Mouse (Mus musculus): ENCODE data around the gene Slbp.
A peak's percentile ranks its signal among the peaks of the same experiment; 100 is the strongest.

Slbp gene

DNA sequence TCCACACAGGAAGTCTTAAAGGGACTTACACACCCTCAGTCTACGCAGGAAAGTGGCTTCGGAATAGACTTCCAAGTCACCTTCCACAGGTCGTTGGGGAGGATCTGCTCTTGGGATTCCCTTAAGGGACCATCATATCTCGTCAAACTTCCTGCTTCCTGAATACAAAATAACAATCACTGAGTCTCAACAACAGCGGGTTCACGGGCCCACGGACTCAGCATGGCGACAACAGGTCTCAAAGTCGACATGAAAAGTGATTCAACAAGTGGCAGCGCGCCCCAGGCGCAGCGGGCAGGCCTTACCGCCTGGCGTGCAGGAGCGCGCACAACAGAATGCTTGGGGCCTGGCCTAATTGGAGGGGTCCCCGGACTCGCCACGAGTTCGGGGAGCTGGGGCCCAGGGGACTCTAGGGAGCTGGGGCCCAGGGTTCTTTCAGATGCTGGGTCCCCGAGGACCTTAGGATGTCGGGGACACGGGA, 23.5 kb downstream of the Slbp start:
- DNase-seq, result peak; percentile 66 to 74

DNA sequence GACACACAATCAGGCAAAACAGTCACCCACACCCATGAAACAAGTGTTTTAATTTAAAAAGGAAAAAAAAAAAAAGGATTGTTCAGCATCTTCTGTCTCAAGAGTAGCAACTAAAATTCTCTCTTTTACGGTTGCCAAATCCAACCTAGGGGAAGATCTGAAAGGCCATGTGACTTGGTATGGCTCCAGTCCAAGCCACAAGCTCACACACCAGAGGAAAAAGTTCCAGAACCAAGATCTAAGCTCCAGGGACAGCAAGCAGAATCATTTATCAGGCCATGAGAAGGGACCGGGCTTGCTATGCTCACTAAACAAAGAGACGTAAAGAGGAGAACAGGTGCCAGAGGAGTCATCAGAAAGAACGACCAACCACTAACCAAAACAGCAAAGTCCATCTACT, 24.4 kb downstream of the Slbp start:
- DNase-seq, result no peak

DNA sequence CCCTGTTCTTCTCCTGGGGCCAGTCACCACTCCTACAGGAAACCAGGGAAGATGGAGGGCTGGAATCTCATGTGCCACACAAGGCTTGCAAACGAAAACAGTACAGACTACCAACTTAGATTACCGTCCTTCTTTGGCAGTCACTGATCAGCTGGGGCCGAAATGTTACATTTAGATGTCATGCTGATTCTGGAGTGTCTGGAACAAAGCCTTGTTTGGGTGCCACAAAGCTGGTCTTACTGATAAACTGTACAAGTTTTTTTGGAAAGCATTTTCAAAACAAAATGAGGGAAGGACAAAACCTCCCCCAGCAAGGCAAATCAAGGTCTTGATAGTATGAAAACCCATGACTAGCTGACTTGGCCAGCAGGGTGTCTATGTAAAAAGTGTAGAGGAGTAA, 28.6 kb downstream of the Slbp start:
- no peak for DNase-seq

DNA sequence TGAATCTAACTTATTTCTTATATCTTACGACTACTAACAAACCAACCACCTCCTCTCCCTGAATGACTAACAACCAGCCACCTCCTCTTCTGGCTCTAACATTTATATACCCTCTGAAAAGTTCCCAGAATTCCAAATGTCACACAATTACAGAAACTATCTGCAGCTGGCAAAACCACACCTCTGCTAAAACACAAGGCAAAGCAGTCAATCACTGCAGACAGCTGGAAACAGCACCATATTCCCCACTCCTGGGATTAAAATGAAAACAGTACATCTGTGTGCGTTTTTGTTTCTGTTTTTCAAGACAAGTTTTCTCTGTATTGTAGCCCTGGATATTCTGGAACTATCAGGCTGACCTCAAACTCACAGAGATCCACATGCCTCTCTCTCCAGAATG, 29.7 kb downstream of the Slbp start:
- no peak for DNase-seq

DNA sequence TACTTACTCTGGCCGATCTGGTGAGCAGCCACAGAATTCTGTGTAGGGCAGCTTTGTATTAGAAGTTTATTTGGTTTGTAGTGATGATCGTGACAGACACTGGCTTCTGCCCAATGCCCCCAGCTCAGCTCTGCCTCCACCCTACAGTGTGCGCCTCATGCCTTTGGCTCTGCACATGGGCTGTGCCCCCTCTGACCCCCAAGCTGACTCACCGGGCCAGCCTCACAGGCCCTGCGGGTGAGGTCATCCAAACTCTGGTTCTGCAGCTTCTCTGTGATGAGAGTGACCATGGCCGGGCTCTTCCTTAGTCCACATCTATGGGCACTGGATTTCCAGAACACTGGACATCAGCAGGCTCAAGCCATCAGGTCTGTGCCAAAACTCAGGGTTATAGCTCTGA, 38.0 kb downstream of the Slbp start:
- no peak for DNase-seq

DNA sequence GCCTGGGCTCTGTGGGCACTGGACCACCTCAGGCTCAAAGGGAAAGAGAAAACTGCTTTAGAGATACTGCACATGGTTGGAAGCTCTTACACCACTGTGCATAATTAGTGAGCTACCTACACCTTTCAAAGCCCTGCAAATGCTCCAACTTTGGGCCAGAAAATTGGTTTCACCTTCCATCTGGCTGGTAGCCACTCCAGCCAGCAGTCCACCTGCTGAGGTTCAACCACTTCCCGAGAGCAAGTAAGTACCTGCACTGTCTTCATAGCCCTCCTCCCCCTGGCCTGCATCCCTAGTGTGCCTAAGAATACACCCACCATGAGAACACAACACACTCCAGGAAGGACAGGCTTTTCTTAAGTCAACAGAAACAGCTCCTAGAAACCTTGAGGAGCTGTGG, 40.6 kb downstream of the Slbp start:
- DNase-seq, result no peak

DNA sequence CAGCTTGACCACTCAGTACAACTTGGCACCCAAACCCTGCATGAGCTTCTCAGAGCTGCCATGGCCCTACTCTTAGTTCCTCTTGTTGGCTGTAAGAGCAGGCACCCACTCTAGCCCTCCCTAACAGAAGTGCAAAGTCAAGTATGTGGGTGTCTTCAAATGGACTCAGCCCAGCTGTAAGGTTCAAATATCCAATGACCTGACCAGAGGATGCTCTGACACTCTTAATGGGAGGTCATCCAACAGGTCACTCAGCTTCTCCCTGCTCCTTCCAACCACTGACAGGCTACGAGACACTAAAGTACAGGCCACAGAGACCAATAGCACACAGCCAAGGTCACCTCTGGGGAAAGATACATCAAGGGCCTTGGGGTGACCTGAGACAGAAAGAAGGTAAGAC, 43.1 kb downstream of the Slbp start:
- DNase-seq, result no peak

DNA sequence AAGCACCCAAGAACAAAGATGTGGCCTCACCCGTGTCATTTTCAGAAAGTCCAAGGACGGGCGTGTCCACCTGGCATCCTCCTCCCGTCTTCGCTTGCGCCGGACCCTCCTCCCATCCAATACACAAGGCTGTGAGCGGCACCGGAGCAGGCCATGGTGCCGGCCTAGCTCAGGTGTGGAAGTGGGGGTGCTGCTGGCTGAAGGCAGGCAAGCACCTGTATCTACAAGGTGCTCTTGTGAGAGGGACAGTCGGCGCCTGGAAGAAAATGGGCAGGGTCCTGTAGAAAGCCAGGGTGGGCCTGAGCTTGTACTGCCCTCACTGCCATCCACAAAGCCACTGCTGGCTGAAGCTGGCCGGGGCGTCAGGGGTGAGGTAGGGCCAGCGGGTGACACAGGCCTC, 44.9 kb downstream of the Slbp start:
- no peak for DNase-seq

DNA sequence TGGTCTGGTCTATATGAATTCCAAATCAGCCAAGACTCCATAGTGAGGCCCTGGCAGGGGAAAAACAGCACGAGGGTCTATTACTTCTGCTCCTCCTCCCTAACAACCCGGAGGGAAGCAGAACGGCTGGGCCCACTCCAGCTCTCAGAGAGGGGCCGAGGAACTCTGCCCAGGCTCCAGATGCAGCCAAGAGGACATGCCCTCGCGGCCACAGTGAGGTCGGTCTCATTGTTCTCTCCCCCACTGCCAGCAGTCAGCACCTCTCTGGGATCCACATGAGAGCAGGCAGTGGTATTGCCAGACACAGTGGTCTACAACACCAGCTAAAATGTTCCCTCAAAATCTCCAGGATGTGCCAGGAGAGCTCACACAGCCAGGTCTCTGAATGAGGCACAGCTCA, 45.7 kb downstream of the Slbp start:
- no peak for DNase-seq

DNA sequence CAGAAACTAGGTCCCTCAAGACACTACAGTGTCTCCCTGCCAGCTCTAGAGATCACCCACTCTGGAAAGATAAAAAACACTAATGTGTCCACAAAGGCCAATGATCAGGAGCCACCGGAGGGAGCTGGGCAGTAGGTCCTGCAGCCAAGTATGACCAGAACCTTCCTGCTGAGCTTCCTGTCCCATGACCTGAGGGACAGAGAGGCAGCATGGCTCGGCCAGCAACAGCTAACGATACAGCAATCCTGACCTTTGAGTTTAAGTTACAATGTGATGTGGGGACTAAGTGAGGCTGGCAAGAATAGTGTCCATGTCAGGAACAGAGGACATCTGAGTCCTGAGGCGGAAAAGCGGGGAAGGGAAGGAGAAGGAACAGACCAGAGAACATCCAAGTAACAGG, 47.1 kb downstream of the Slbp start:
- DNase-seq, result no peak

DNA sequence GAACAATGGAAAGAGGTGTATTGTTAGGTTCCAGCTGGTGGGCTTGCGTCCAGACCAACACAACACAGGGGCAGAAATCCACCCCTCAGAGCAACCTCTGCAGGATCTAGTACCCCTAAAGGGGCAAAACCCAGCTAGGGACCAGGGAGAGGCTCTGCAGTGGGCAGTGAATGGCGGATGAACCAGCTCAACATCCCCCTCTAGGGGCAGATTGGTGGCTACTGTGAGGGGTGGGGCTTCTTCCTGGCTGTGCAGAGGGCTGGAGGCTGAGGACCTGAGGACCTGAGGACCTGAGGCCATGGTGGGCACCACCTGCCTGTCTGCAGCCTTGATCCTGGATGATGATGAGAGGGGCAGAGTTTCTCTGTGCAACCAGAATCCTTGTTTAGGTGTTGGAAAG, 58.8 kb downstream of the Slbp start:
- peak; percentile 24 to 31 for DNase-seq

DNA sequence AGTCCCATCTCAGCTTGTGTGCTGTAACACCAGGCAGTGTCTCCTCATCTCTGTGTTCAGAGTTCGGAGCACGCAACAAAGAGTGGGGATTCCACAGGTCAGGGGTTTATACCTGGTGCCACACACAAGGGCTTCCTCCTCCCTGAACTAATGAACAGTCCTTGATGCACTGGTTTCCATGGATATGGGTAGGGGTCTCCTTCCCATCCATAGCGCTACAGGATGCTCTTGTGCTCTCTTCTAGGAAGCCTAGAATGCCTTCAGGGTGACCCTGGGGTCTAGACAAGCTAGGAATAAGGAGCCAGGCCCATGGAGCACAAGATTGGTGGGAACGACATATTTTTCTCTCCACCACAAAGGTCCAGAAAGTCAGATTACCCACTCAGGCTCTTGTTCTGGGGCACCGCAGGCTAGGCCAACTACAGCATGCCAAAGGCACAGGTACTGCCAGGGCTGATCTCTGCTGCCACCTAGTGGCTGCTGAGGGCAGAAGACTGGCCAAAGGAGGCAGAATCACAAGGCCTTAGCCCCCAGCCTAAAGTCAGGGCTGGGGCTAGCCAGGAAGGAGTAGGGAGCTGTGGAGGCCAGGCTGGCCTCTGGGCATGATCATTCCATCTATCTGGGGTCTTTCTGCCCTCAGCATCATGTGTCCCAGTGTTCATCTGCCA, 63.0 kb downstream of the Slbp start:
- DNase-seq, result peak; percentile 64 to 72

DNA sequence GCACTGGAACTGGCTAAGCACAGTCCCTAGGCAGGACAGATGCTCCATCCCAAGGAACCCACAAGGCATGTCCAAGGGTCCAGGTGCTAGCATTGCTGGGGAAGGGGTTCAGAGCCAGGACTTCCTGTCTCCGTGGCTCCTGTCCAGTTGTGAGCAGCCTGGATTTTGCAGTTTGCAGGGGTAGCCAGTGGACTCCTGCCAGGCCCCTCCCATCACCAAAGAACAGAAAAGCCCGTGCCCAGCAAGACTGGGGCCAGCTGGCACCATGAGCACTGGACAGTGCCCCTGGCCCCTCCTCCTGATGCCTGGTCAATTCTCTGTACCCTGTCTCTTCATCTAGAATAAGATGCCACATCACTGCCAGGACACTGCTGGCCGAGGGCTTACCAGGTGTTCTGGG, 64.3 kb downstream of the Slbp start:
- DNase-seq, result no peak

DNA sequence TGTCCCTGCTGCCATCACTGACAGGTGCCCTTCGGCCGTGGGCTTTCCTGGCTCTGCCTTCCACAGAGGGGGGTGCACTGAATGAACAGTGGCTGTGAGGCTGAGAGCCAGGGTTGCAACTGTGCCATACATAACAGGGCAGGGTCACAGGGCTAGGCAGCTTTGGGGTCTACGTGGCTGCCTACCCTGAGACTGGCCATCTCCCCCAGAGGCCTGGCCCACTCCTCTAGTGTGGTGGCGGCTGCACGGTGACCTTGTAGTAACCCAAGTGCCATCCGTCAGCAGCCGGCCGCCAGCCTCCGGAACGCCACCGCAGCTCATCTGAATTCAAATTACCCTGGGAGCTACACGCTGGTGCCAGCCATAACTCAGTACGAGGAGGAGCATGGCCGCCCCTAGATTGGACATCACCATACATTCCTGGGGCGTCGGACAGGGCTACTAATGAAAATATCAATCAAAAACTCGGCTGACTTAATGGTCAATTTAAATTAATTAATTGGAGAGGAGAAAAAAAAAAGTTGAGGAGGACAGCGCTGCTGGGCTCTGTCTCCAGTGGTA, 64.8 kb downstream of the Slbp start:
- no peak for DNase-seq

Measured in thymus, postnatal 36 days (tissue).